Mouse (Mus musculus) cerebellum, adult 9-11 months (tissue): ENCODE measurements around the gene Trim24.
"Not testable (repeated sequence)": the region's sequence is repeated elsewhere in the genome, so short reads cannot be mapped to it uniquely, and the experiment has no call there.

Experiments used
- DNase-seq: peaks from one replicate; pipeline ENCODE4 v3.0.0; 2022

Trim24 gene

DNA sequence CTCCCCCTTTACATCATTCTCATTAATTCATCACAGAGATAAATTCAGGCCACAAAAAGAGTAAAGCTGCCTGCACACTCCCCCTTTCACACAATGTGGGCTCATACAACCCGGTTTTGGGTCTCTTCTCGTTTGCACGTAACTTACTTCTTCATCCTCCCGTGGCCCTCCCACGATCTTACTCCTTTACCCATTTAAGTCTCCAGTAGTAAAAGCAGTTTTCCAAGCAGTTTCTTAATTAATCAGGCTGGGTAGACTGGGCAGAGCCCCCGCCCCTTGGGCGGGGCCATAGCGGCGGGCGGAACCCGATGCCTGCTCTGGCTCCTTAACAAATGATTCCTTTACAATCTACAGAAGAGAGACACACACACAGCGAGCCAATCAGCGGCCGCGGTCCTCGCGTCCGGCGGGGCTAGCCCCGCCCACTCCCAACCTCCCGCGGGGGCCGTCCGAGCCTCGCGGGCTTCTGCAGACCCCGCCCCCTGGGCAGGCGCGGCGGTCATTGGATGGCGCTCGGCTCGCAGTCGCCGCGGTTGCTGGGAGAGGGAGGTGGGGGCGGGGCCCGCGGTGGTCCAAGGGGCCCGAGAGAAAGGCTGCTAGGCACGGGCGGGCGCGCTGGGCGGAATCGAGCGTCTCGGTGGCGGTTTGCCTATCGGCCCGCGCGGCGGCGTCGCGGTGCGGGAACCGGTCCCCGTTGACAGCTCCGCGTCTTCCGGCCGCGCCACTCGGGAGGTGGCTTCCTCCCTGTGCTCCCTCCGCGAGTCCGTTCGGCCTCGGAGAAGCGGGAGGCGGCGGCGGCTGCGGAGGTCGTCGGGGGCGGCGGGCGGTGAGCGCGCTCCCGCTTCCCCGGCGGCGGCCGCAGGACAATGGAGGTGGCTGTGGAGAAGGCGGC is at the start of gene Trim24:
Gene Trim24 (plus strand): TSS at position 567 of the 892 bp plus-strand sequence.
- DNase-seq = peak; percentile 97

DNA sequence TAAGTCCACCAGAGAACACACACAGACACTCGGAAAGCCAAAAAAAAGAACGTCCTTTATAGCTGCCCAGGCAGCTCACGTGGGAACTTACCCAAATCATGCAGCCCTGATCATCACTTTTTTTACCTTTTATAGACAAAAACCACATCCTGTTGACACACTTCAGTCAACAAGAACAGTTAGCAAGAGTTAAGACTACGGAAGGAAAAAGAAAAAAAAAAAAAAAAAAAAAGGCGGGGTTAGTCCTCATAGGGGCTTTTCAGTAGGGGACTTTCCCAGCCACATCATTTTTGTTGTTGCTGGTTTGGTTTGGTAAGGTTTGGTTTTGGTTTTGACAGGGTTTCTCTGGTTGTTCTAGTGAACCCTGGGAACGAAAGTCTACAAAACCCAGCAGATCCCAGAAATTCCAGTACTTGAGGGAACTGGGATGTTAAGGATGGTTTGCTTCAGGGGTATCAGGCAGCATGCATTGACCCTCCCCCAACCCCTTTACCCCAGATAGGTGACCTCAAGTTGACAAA is 49.0 kb upstream of the Trim24 start:
- DNase-seq = no peak

DNA sequence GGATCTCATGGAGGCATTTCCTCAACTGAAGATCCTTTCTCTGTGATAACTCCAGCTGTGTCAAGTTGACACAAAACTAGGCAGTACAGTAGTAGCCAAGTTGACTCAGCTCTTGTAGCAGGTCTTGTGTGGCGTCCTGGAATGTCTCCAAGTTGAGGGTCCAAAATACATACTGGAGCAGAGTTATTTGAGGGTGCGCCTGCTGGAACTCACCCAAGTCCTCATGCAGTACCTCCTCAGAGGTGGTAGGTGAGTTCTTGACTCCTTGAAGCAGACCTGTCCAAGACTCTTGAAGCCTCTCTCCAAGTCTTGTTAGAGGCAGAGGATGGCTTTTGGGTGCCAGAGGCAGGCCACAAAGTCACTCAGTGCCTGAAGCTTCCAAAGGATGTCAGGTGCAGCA is 48.2 kb upstream of the Trim24 start:
- no peak for DNase-seq

DNA sequence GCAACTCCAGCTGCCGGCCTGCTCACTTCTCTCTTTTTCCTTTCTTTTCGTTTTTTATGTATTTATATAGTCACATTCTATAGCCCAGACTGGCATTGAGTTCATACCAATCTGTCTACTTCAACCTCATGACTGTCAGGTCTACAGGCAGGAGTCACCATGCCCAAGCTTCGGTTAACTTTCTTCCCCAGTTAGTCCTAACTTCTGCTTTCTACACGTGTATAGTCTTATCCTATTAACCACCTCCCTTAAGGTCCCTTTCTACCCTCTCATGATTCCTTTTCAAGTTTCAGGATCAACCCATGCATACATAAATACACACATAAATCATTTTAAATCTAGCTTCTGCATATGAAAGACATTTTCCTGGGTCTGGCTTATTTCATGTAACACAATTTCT is 46.9 kb upstream of the Trim24 start:
- DNase-seq = no peak

DNA sequence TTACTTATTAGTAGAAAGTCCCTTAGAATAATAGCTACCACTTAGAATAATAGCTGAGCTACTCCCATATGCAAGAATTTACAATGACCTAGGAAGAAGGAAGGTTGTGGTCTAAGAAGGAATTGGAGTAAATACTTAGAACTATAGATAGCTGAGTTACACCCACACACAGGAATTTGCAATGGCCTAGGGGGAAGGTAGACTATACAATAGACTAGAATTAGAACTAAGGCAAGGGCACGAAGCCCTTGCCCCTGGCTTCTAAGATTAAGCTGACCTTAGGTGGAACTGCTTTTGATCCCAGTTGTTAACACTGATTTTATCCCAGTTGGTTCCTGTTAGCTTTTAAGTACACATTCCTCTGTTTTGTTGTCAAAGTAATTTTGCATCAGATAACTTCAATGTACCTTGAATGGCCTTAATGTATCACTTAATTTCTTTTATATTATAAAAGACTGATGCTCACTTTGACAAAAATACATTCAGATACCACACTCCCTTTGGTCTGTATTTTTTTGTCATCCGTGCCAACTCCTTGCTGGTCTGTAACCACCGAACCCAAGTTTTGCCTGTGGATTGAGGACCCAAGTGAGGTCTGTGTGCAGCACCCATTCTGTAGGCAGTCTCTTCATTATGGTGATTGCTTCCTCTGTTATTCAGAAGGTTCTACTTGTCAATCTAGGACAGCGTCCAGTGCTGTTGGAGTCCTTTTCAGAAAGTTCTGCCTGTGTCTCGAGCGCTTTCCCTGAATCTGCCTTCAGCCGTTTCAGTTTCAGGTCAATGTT is 45.1 kb upstream of the Trim24 start:
- DNase-seq = not testable (repeated sequence)

DNA sequence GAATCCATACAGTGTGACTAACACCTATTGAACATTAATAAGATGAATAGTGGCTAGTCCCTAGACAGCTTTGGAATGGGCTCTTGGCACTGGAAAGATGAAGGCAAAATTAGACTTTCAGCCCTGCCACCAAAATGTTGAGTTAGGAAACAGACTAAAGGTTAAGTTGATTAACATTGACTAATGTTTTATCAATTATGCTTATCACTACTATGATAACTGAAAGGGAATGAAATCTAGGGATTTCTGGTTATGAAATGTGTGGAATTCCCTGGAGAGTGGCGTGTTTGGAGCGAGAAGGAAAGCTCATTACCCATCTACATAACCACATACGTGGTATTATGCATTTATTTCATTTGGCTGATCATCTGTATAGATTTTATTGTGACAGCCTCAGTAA is 41.7 kb upstream of the Trim24 start:
- DNase-seq = no peak

DNA sequence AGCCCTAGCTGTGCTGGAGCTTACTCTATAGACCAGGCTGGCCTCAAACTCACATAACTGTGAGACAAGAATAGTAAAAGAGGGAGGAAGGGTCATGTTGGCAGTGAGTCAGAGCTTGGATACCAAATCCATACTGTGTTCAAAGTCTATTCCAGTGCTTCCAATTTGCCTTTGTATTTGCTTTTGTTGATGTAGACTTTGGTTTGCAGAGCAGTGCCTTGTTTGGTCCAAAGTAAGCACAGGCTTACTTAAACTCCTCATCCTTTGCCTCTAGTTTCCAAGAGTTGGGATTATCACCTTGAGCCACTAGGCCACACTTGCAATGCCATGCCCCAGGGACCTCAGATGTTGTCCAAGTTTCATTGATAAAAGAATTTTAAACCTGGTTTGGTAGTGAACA is 41.0 kb upstream of the Trim24 start:
- no peak for DNase-seq

DNA sequence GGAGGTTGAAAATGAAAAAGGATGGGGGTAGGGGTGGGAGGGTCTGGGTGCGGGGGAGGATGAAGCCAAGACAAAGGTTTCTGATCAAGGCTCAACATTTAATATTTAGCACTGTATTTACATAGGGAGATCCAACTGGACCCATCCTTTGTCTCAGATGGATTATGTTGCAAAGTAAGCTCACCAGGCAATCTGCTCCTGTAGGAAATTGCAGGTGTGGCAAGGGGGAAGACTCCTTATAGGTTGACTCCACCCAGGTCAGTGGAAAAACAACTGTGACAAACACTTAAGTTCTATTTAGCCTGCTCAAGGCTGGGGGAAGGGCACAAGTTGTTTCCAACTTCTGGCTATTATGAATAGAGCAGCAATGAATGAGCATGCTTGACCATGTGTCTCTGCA is 36.9 kb upstream of the Trim24 start:
- no peak for DNase-seq

DNA sequence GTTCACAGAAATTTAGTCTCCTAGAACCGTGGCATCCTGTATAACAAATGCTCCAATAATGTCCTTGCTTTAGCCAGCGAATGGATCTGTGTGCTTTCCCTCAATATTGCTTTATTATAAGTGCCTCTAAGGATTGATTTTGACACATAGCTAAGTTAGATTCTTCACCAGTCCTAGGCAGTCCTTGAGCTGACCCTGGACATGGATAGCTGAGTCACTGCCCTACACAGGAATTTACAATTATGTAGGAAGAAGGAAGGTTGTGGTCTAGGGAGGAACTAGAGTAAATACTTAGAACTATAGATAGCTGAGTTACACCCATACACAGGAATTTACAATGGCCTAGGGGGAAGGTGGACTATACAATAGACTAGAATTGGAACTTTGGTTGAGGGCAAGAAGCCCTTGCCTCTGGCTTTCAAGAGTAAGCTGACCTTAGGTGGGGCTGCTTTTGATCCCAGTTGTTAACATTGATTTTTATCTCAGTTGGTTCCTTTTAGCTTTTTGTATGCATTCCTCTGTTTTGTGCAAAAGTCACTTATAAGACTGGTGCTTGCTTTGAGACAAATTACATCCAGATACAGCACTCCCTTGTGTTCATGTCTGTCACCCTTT is 33.6 kb upstream of the Trim24 start:
- DNase-seq = not testable (repeated sequence)

DNA sequence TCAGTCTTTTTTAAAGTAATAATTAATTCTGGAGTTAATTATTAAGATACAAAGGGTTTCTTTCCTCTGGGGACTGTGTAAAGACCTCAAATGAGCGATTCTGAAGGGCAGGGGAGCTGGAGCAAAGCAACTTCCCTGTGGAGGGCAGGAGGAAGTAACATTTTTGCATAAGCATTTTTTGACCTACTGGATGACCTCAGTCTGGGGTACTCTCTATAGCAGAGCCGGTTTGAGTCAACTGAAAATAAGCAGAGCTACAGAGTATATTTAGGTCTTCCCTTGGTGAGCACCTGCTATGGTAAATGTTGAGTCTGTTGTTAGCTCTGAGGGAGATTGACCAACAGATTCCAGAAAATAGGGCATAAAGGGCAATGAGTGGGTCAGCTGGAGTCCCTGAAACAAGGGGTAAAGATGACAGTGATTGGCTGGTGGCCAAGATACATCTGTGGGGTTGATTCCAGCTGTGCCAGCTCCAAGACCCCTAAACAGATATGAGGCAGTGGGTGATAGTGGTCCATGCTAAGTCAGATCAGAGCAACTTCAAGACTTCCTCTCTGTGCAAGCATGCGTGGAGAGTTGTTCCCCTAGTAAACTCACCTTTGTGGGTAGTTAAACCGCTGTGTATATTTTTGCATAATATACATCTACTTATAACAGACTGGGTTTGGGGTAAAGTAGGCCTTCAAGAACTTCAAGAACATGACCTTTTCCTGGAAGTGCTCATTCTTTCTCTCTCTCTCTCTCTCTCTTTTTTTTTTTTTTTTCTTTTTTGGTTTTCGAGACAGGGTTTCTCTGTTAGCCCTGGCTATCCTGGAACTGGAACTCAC is 27.6 kb upstream of the Trim24 start:
- DNase-seq = no peak

DNA sequence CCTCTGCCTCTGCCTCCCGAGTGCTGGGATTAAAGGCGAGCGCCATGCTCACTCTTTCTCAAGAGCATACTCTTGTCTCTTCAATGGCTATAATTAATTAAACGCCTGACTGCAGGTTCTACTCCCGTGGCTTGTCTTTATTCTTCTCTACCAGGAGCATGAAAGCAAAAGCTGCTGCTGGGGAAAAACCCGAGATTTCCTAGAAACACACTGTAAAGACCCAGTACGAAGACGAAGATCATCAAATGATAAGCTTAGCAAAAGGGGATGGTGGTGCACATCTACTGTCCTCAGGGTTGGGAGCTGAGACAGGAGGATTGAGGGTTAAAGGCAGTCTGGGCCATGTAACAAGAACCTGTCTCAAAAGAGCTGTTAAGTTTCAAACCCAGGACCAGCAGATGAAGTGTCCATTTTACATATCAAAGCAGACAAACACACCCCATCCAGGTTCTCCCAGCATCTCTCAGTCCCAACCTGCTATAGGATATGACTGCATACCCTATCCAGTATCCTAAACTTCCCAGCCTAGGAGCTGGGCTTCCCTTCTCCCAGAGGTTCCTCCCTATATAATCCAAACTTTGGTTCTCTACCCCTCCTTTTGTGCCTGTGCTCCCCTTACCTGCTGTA is 26.9 kb upstream of the Trim24 start:
- DNase-seq = no peak

DNA sequence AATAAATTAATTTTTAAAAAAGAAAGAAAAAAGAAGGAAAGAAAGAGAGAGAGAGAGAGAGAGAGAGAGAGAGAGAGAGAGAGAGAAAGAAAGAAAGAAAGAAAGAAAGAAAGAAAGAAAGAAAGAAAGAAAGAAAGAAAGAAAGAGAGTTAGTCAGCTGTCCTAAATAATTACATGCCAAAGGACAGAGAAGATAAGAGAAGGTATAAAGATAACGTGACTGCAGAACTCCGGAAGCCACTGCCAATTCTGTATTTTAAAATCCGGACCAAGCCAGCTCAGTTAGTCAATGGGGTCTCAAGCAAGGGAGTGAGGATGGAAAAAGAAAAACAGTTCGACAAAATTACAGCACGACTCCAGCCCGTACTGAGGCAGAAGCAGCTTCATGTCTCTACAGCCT is 25.7 kb upstream of the Trim24 start:
- not testable (repeated sequence) for DNase-seq

DNA sequence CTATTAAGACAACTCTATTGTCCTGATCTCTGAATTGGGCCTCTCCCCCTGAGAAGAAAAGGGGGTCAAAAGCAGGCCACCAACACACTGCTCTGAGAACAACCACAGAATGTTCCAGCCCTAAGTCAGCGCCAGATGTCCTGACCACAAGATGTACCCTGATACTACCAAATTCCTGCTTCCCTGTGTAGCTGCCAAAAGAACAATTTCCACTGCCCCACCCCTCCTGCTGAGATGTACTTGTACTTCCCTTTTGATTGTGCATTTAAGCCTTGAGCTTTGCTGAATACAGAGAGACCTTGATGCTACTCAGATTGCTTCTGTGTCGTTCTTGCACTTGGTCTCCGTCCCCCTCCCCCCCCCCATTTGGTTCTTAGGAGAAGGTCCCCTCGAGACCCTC is 23.1 kb upstream of the Trim24 start:
- DNase-seq = not testable (repeated sequence)

DNA sequence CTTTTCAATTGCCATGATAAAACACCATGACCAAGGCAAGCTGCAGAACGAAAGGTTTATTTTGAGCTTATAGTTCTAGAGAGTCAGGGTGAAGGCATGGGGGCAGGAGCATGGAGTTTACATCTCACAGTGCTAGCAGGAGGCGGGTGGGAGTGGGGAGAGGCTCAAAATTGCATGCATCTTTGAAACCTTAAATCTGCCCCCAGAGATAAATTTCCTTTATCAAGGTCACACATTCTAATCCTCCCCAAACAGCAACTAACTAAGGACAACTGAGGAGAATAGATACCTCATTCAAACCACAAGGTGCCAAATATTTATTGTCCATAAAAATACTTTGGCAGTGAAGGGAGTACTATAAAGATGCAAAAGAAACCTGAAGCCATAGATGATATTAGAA is 19.3 kb upstream of the Trim24 start:
- no peak for DNase-seq

DNA sequence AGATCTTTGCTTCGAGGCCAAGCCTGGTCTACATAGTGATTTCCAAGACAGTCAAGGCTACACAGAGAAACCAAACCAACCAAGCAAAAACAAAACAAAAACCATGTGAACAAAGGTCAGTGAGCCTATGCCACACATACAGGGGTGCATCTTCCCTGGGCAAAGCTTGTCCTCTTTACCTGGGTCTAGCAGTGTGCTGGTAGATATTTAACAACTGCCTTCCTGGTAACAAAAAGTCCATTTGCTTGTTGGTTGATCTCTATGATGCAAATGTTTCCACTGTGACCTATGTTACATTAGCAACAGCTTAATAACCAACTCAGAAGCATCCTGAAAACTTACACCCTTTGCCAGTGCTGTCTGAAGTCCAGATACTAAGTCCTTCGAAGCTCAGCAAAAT is 17.3 kb upstream of the Trim24 start:
- no peak for DNase-seq

DNA sequence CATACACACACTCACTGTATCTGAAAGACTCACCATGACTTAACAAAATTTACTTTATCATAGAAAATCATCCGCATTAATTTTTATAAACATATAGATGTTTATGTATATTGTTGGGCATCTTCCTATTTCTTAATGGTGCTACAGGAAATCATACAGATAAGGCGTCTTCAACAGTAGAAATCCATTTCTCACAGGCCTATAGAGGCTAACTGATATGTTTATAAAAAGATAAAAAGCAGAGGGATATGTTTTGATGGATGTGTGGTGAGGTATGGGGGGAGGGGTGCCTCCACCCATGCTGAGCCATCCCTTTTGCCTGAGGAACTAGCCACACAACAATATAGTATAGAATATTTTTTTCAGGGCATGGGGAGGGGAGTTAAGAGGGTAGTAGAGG is 15.2 kb upstream of the Trim24 start:
- no peak for DNase-seq

DNA sequence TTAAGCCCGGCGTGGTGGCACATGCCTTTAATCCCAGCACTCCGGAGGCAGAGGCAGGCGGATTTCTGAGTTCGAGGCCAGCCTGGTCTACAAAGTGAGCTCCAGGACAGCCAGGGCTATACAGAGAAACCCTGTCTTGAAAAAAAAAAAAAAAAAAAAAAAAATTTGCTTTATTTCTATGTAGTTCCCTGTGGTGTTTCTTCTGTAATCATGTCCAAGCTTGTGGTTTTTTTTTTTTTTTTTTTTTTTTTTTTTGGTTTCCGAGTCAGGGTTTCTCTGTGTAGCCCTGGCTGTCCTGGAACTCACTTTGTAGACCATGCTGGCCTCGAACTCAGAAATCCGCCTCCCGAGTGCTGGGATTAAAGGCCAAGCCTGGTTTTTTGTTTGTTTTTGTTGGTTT is 14.3 kb upstream of the Trim24 start:
- not testable (repeated sequence) for DNase-seq

DNA sequence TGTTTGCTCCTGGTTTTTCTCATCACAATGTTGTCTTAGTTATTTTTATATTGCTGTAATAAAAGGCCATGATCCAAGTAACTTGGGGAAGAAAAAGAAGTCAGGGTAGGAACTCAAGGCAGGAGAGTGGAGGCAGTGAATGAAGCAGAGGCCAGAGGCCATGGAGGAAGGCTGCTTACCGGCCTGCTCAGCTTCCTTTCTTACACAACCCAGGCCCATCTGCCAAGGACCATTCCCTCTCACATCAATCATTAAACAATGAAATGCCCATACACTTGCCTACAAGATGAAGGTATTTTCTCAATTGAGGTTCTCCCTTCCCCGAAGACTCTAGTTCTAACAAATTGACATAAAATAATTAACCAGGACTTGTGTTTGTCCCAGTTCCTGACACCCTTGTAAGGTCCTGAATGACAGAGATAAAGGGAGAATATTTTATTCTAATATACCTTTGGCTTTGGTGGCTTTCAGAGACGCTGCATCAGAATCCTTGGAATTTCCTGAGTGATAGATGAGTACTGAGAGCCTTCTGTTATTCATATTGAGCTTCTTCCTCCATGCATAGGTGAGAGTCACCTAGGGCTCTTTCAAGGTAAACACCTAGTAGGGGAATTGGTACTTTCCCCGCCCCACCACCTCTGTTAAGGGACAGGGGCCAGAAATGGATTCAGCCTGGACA is 13.3 kb upstream of the Trim24 start:
- no peak for DNase-seq

DNA sequence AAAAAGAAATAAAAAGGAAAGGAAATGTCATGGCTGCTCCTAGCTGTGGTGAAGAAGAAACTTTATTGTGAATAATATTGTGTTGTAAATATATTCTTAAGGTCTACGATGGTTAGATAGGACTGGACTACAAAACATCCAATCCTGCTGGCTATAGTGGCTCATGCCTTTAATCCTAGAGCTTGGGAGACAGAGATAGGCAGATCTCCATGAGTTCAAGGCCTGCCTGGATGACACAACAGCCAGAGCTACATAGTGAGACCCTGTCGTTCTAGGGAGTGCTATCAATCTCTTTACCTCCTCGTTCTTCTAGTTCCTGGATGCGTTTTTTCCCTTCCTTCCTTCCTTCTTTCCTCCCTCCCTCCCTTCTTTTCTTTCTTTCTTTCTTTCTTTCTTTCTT is 12.5 kb upstream of the Trim24 start:
- no peak for DNase-seq

DNA sequence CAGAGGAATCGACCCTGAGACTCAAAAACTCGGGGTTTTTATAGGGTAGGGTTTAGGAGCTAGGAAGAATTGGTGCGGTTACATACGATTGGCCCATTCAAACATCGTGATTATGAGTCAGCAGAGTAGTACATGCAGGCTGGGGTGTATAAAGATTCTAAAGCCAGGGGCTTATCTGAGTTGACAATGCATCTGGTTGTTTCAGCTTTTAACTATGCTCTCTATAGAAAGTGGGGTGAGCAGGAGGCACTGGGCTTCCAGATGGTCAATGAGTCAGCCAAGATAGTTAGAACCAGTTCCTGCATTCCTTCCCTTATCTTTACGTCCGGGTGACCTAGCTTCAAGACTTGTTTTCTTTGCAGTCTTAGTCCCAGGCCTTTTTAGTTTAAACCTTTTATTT is 7.7 kb upstream of the Trim24 start:
- no peak for DNase-seq

DNA sequence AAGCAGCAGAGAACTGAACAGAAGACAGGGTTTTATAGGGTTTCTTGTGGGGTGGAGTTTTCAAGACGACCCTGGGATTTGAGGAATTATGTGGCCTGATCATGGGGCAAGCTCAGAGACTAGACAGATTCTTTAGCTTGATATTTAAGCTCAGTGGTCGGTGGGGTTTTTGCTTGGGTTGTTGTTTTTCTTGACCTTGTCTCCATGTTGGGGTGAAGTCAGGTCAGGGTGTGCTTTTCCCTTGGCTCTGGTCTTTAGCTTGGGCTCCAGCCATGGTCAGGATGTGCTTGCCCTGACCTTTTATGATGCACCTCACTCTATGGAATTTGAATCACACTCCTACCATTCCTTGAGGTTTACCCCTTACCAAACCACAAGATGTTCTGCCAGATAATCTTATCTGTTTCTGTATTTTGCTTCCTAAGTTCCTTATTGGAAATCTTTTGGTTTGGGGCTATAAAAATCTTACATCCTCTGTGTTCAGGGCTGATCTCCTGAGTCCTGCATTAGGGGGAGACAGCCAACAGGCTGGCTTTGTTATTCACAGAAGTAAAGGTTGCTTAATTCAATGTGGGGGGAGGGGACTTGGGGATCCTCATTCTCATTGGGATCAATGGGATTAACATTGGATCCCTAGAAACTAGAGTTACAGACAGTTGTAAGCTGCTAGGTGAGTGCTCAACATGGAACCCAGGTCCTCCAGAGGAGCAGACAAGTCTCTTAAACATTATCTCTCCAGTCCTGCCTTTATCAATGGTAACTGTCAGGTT is 6.5 kb upstream of the Trim24 start:
- no peak for DNase-seq
